Mouse (Mus musculus) heart, adult 18-20 months (tissue): ENCODE results near the gene Nup210. TPM values are rescaled to one million over a fixed set of nuclear protein-coding genes. Genes with fewer than 3 reads are reported as not detected.

Experiments
- DNase-seq, 2 experiments: peaks; one replicate each; pipeline ENCODE4 v3.0.0; 2021 to 2022; ENCODE audit warnings: mixed read lengths in 1 of 2
- long read RNA-seq, 2 experiments: library from polyadenylated mRNA; stranded (forward); transcript quantifications; one replicate each; pipeline ENCODE4 v2.0.0; 2021
- total RNA-seq, 2 experiments: library from RNA; stranded (reverse); gene quantifications; 2 replicates each; pipeline ENCODE4 v1.2.3; 2021

Gene Nup210
- total RNA-seq = 1 to 10 TPM; 2.6 to 6.9 TPM
- long read RNA-seq, experiment 1 = 0 reads
- long read RNA-seq, experiment 2 = 0 reads

GRCm38 (mm10) chr6:91116244-91117145 lies at the start of gene Nup210:
TSS of gene Nup210 (minus strand) at chr6:91116829.
- peak; percentile 94 for DNase-seq

- DNase-seq = peak; percentile 64 to 85
These were observed 48.6 kb upstream of the Nup210 start for GRCm38 (mm10) chr6:91165210-91165609.

GRCm38 (mm10) chr6:91164584-91164983 lies 48.0 kb upstream of the Nup210 start:
- no peak for DNase-seq

GRCm38 (mm10) chr6:91163195-91163911 lies 46.7 kb upstream of the Nup210 start:
- DNase-seq = no peak

- DNase-seq = no peak
These were observed 45.7 kb upstream of the Nup210 start for GRCm38 (mm10) chr6:91162314-91162713.

- no peak for DNase-seq
These were observed 45.0 kb upstream of the Nup210 start for GRCm38 (mm10) chr6:91161506-91162235.

- no peak for DNase-seq
These were observed 44.3 kb upstream of the Nup210 start for GRCm38 (mm10) chr6:91160976-91161375.

GRCm38 (mm10) chr6:91160399-91160798 lies 43.8 kb upstream of the Nup210 start:
- peak; percentile 79 to 81 for DNase-seq

GRCm38 (mm10) chr6:91159047-91159446 lies 42.4 kb upstream of the Nup210 start:
- no peak for DNase-seq

- no peak for DNase-seq
These were observed 40.6 kb upstream of the Nup210 start for GRCm38 (mm10) chr6:91157237-91157570.

GRCm38 (mm10) chr6:91156554-91157236 lies 40.1 kb upstream of the Nup210 start, which contains the start of gene Hdac11:
TSS of gene Hdac11 (plus strand) at chr6:91156665.
- peak; percentile 87 to 94 for DNase-seq

- no peak for DNase-seq
These were observed 39.4 kb upstream of the Nup210 start for GRCm38 (mm10) chr6:91156062-91156461.

- DNase-seq = no peak
These were observed 38.7 kb upstream of the Nup210 start for GRCm38 (mm10) chr6:91155286-91155685.

GRCm38 (mm10) chr6:91154685-91155084 lies 38.1 kb upstream of the Nup210 start:
- DNase-seq = no peak

- no peak for DNase-seq
These were observed 37.0 kb upstream of the Nup210 start for GRCm38 (mm10) chr6:91153549-91154064.

- DNase-seq = no peak
These were observed 36.4 kb upstream of the Nup210 start for GRCm38 (mm10) chr6:91152892-91153548.

GRCm38 (mm10) chr6:91147152-91147770 lies 30.6 kb upstream of the Nup210 start:
- DNase-seq = no peak

- DNase-seq = no peak
These were observed 30.0 kb upstream of the Nup210 start for GRCm38 (mm10) chr6:91146443-91147151.

GRCm38 (mm10) chr6:91145572-91145971 lies 28.9 kb upstream of the Nup210 start:
- no peak for DNase-seq

GRCm38 (mm10) chr6:91145056-91145455 lies 28.4 kb upstream of the Nup210 start:
- DNase-seq = no peak
